Mouse (Mus musculus) neural tube, embryonic 13.5 days (tissue): Measurements from ENCODE around the gene Gm5938. TPM values are rescaled to one million over a fixed set of nuclear protein-coding genes. Genes with fewer than 3 reads are reported as not detected.

Experiments
- ATAC-seq: fragments of 200-750 bp; cut with Nextera tagmentation; 2 replicates; pipeline ENCODE4 v1.8.0; 2017; ENCODE audit warnings: low read depth, mild to moderate bottlenecking, moderate TSS enrichment, moderate library complexity
- H3K27ac ChIP-seq: fragments of 300-500 bp; sonication (generic); replicated peaks from 2 replicates; pipeline ENCODE4 v1.5.1; 2015; ENCODE audit warnings: moderate library complexity, mild to moderate bottlenecking, inconsistent platforms
- H3K27me3 ChIP-seq: fragments of 300-500 bp; sonication (generic); 2 replicates; pipeline ENCODE4 v1.6.1; 2015; ENCODE audit warnings: mild to moderate bottlenecking, inconsistent platforms
- H3K36me3 ChIP-seq: fragments of 300-500 bp; sonication (generic); 2 replicates; pipeline ENCODE4 v1.6.1; 2015; ENCODE audit warnings: mild to moderate bottlenecking, inconsistent platforms
- H3K4me1 ChIP-seq: fragments of 300-500 bp; sonication (generic); replicated peaks from 2 replicates; pipeline ENCODE4 v1.6.1; 2015; ENCODE audit warnings: inconsistent platforms
- H3K4me2 ChIP-seq: fragments of 300-500 bp; sonication (generic); 2 replicates; pipeline ENCODE4 v1.6.1; 2015; ENCODE audit warnings: inconsistent platforms, mild to moderate bottlenecking, moderate library complexity
- H3K4me3 ChIP-seq: fragments of 300-500 bp; sonication (generic); 2 replicates; pipeline ENCODE4 v1.5.1; 2015; ENCODE audit warnings: mild to moderate bottlenecking, inconsistent platforms
- H3K9ac ChIP-seq: fragments of 300-500 bp; sonication (generic); 2 replicates; pipeline ENCODE4 v1.6.1; 2015; ENCODE audit warnings: moderate library complexity, mild to moderate bottlenecking, inconsistent platforms
- H3K9me3 ChIP-seq: fragments of 300-500 bp; sonication (generic); 2 replicates; pipeline ENCODE4 v1.6.1; 2016; ENCODE audit warnings: inconsistent platforms
- WGBS: fragments of 180-500 bp; shearing (Covaris S2); methylation state at CpG from one replicate; pipeline ENCODE4 v1.1.7; 2015; 5-methylcytosine and 5-hydroxymethylcytosine counted together
- polyA plus RNA-seq: library from polyadenylated mRNA; unstranded; fragments of >200 nt; fragmentation: Nextera tagmentation; extraction: Ambion mirVana; gene quantifications from 2 replicates; pipeline ENCODE4 v1.2.1, GENCODE M21; 2015

Gene Gm5938
- not detected in 2 replicates for polyA plus RNA-seq

- H3K9me3 ChIP-seq: no peaks in the 10 kb centered on the region
- no peak within 1 kb of the TSS for H3K27ac ChIP-seq
- no peak within 1 kb of the TSS for H3K4me3 ChIP-seq
- 62% methylated on average over 1 of the region's 1 CpGs for WGBS
- no peak within 1 kb of the TSS for H3K9ac ChIP-seq
- no peak within 1 kb of the TSS for H3K4me2 ChIP-seq
- no peaks in the 10 kb centered on the region for H3K36me3 ChIP-seq
- no peaks in the 10 kb centered on the region for H3K4me1 ChIP-seq
- no peaks in the 10 kb centered on the region for H3K27me3 ChIP-seq
- ATAC-seq: no peak
These were observed at the start of gene Gm5938 for GRCm38 (mm10) chrX:78125167-78125566. Gene Gm5938 (plus strand): TSS chrX:78125467.

GRCm38 (mm10) chrX:78091274-78091673, 34.0 kb upstream of the Gm5938 start, which contains the start of gene Obp1a:
Gene Obp1a (minus strand): TSS chrX:78091374.
- Histone ChIP-seq H3K36me3 (no peaks in the 10 kb centered on the region), H3K4me2 (no peak within 1 kb of the TSS), H3K9me3 (no peaks in the 10 kb centered on the region), H3K27me3 (no peaks in the 10 kb centered on the region), H3K27ac (no peak within 1 kb of the TSS), H3K4me1 (no peaks in the 10 kb centered on the region), H3K4me3 (no peak within 1 kb of the TSS), H3K9ac (no peak within 1 kb of the TSS)
- no peak for ATAC-seq

Other genes with a start within 250 kb of the Gm5938 start
- gene 5430402E10Rik, start 200.4 kb upstream of the Gm5938 start, polyA plus RNA-seq: not detected in 2 replicates
- gene Obp1a, start 34.1 kb upstream of the Gm5938 start, polyA plus RNA-seq: not detected in 2 replicates
- not detected in 2 replicates for gene Obp1b, start 61.3 kb downstream of the Gm5938 start, polyA plus RNA-seq
- not detected in 2 replicates for gene Gm14743, start 120.5 kb downstream of the Gm5938 start, polyA plus RNA-seq
- gene 4930480E11Rik, start 244.2 kb downstream of the Gm5938 start, polyA plus RNA-seq: not detected in 2 replicates